Mouse (Mus musculus): ENCODE results near the gene 1700021F05Rik. TPM values are rescaled to one million over a fixed set of nuclear protein-coding genes. Genes with fewer than 3 reads are reported as not detected.

The 1700021F05Rik gene
- 5.3 and 11.0 TPM in 2 replicates for polyA plus RNA-seq (2012; ENCODE audit: low replicate concordance)

DNA sequence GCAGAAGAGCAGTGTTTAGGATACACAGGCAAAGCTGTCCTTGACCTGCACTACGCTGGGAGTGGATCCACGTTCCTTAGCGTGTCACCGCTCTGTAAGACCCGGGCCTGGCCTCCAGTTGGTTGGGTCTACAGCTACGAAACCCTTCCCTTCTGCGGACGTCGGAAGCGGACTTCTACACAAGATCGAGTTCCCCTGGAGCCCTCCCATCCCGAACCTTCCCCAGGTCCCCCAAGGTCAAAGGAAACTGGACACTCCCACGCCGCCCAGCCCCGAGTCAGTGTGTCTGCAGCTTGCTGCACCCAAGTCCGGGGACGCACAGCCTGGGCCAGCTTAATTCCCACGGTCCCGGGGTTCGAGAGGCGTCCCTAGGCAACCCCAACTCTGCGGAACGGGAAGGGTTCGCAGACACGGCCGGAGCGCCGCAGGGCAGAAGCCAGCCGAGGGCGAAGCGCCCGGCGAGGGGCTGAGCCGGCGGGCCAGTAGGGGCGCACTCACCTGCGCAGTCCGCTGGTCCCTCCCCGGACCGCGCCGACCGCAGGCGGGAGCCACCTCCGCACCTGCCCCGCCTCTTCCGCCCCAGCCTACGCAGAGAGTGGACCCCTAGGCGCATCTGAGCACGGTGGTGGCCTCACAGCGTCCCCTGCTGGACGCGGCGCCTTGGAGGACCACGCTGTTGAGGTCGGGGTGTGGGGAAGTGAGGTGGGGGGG lies at the start of gene 1700021F05Rik:
TSS of gene 1700021F05Rik (minus strand) at position 553 of the 711 bp plus-strand sequence.

GRCm38 (mm10) chr10:43577997-43578331 lies 37.2 kb upstream of the 1700021F05Rik start, which contains the start of gene Cd24a:
Cd24a (plus strand) TSS chr10:43578284.

GRCm38 (mm10) chr10:43523931-43524330 lies 16.9 kb downstream of the 1700021F05Rik start, which contains the start of gene Gm9803:
Gm9803 (plus strand) TSS chr10:43524084.

GRCm38 (mm10) chr10:43478751-43479435 lies 61.9 kb downstream of the 1700021F05Rik start, which contains the start of gene Bend3:
Bend3 (plus strand) TSS chr10:43478831.

Other genes with a start within 250 kb of the 1700021F05Rik start
- gene Bend3, start 62.2 kb downstream of the 1700021F05Rik start, polyA plus RNA-seq (2012; ENCODE audit: low replicate concordance), result 6.3 and 7.5 TPM in 2 replicates
- gene Gm9803, start 16.9 kb downstream of the 1700021F05Rik start, polyA plus RNA-seq (2012; ENCODE audit: low replicate concordance), result 6.9 and 13.8 TPM in 2 replicates
- 362 and 981 TPM in 2 replicates for gene Cd24a, start 37.3 kb upstream of the 1700021F05Rik start, polyA plus RNA-seq (2012; ENCODE audit: low replicate concordance)